16 mouse cellular contexts compared by ENCODE assay signal in genomic region chr11:7519556-7519955, GRCm38 (mm10).
"Had no signal": no experiment of that assay in that cellular context is flagged by ENCODE, and none has a peak within 500 bp of the region (broad histone marks: within the 10 kb centered on the region; RNA-seq: fewer than 3 reads in every experiment).

No protein-coding gene starts in this region.

- H3K4me3 ChIP-seq: neural tube, embryonic 12.5 days; neural tube, embryonic 13.5 days; neural tube, embryonic 15.5 days; stomach, embryonic 15.5 days had no signal

- H3K36me3 ChIP-seq: neural tube, embryonic 12.5 days; neural tube, embryonic 13.5 days; neural tube, embryonic 15.5 days; stomach, embryonic 15.5 days had no signal

- H3K4me2 ChIP-seq: neural tube, embryonic 12.5 days; neural tube, embryonic 13.5 days; neural tube, embryonic 15.5 days; stomach, embryonic 15.5 days had no signal

- DNase-seq: retina, postnatal 1 day; right cerebral cortex, adult 18-20 months; right cerebral cortex, postnatal 14 days; right cerebral cortex, postnatal 25 days; right cerebral cortex, postnatal 4 days; spleen, adult 18-20 months; thymus, adult 18-20 months; thymus, adult 2 months; thymus, postnatal 14 days; thymus, postnatal 25 days; thymus, postnatal 36 days; thymus, postnatal 4 days had no signal

- H3K27me3 ChIP-seq: neural tube, embryonic 12.5 days; neural tube, embryonic 13.5 days; neural tube, embryonic 15.5 days; stomach, embryonic 15.5 days had no signal

- H3K4me1 ChIP-seq: neural tube, embryonic 12.5 days; neural tube, embryonic 13.5 days; neural tube, embryonic 15.5 days; stomach, embryonic 15.5 days had no signal

- H3K27ac ChIP-seq: neural tube, embryonic 12.5 days; neural tube, embryonic 13.5 days; neural tube, embryonic 15.5 days; stomach, embryonic 15.5 days had no signal

- H3K9me3 ChIP-seq: neural tube, embryonic 12.5 days; neural tube, embryonic 13.5 days; neural tube, embryonic 15.5 days; stomach, embryonic 15.5 days had no signal

- H3K9ac ChIP-seq: neural tube, embryonic 12.5 days; neural tube, embryonic 13.5 days; neural tube, embryonic 15.5 days; stomach, embryonic 15.5 days had no signal
